35 mouse cellular contexts compared by ENCODE assay signal in the genomic region with DNA sequence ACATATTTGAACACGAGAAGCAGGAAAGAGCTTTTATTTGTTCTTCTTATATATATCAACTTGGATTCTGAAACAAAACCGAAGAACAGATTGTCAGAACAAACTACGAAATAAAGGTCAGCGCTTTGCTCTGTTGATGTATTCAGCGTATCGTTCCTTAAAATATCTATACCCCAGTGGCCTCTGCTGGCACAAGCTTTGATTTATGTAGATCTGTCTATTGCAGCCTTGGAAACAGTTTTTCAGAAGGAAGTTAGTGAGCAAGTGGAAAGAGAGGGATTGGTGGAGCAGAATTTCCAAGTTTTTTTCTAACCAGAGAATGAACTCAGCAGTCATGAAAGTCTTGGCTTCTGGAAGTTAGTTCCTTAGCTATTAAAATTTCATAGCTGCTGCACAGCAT.
"Had no signal": no experiment of that assay in that cellular context is flagged by ENCODE, and none has a peak within 500 bp of the region (broad histone marks: within the 10 kb centered on the region; RNA-seq: fewer than 3 reads in every experiment).

No protein-coding gene starts in this region.

- DNase-seq: heart, postnatal 10 days; heart, postnatal 14 days; heart, postnatal 36 days; heart, postnatal 4 days; kidney, adult 11 months; kidney, adult 18-20 months; kidney, adult 2 months; kidney, adult 8-10 months; kidney, adult 9 months; kidney, postnatal 10 days; kidney, postnatal 14 days; kidney, postnatal 25 days; kidney, postnatal 36 days; kidney, postnatal 4 days; layer of hippocampus, adult 9-11 months; layer of hippocampus, postnatal 36 days had no signal

- H3K4me1 ChIP-seq: hindbrain, embryonic 10.5 days; hindbrain, embryonic 12.5 days; hindbrain, embryonic 13.5 days; intestine, embryonic 15.5 days had no signal

- ATAC-seq: hindbrain, embryonic 16.5 days; hindbrain, postnatal 0 days; inflammation-experienced regulatory T-cells, adult 6 months; intestine, embryonic 15.5 days; intestine, embryonic 16.5 days; intestine, postnatal 0 days had no signal

- H3K4me3 ChIP-seq: heart, embryonic 10.5 days; heart, embryonic 12.5 days; heart, embryonic 13.5 days; heart, embryonic 15.5 days; hindbrain, embryonic 10.5 days; hindbrain, embryonic 12.5 days; hindbrain, embryonic 13.5 days; hindbrain, embryonic 15.5 days; intestine, embryonic 15.5 days; kidney, embryonic 15.5 days; layer of hippocampus, adult 2 months had no signal

- H3K27ac ChIP-seq: heart, embryonic 10.5 days; heart, embryonic 13.5 days; heart, embryonic 15.5 days; hindbrain, embryonic 10.5 days; hindbrain, embryonic 12.5 days; hindbrain, embryonic 13.5 days; hindbrain, embryonic 14.5 days; hindbrain, embryonic 15.5 days; hindbrain, postnatal 0 days; intestine, embryonic 15.5 days; kidney, embryonic 15.5 days; kidney, postnatal 0 days; layer of hippocampus, adult 2 months had no signal

- H3K9me3 ChIP-seq: heart, embryonic 10.5 days; heart, embryonic 13.5 days; heart, embryonic 15.5 days; hindbrain, embryonic 10.5 days; hindbrain, embryonic 12.5 days; hindbrain, embryonic 13.5 days; hindbrain, embryonic 15.5 days; intestine, embryonic 15.5 days; kidney, embryonic 15.5 days had no signal

- H3K27me3 ChIP-seq: heart, embryonic 12.5 days; heart, embryonic 13.5 days; heart, embryonic 15.5 days; hindbrain, embryonic 12.5 days; hindbrain, embryonic 13.5 days; hindbrain, embryonic 15.5 days; intestine, embryonic 15.5 days; kidney, embryonic 15.5 days had no signal

- H3K36me3 ChIP-seq: heart, embryonic 10.5 days; heart, embryonic 15.5 days; hindbrain, embryonic 10.5 days; hindbrain, embryonic 12.5 days; hindbrain, embryonic 13.5 days; hindbrain, embryonic 15.5 days had no signal

- H3K4me2 ChIP-seq: heart, embryonic 11.5 days; heart, embryonic 12.5 days; heart, embryonic 13.5 days; heart, embryonic 15.5 days; hindbrain, embryonic 12.5 days; hindbrain, embryonic 13.5 days; hindbrain, embryonic 14.5 days; hindbrain, embryonic 15.5 days; intestine, embryonic 15.5 days; kidney, embryonic 15.5 days had no signal

- H3K9ac ChIP-seq: heart, embryonic 12.5 days; heart, embryonic 13.5 days; heart, embryonic 15.5 days; hindbrain, embryonic 12.5 days; hindbrain, embryonic 13.5 days; hindbrain, embryonic 14.5 days; hindbrain, embryonic 15.5 days; intestine, embryonic 15.5 days; kidney, embryonic 15.5 days had no signal
